Mouse (Mus musculus): Measurements from ENCODE around the gene Srgap2.
"Not testable (repeated sequence)": the region's sequence is repeated elsewhere in the genome, so short reads cannot be mapped to it uniquely, and the experiment has no call there.

The Srgap2 gene

GRCm38 (mm10) chr1:131275577-131275976, 251.6 kb downstream of the Srgap2 start:
- DNase-seq (ENCODE audit: low read depth, low spot score): no peak
- Histone ChIP-seq H3K36me3 (ENCODE audit: control insufficient read depth, insufficient read depth, low read length, poor library complexity, severe bottlenecking) (no peaks in the 10 kb centered on the region), H3K27me3 (ENCODE audit: control insufficient read depth, insufficient read depth, low read length, poor library complexity, severe bottlenecking) (no peaks in the 10 kb centered on the region)

- Histone ChIP-seq H3K36me3 (ENCODE audit: control insufficient read depth, insufficient read depth, low read length, poor library complexity, severe bottlenecking) (no peaks in the 10 kb centered on the region), H3K27me3 (ENCODE audit: control insufficient read depth, insufficient read depth, low read length, poor library complexity, severe bottlenecking) (no peaks in the 10 kb centered on the region)
- DNase-seq (ENCODE audit: low read depth, low spot score): no peak
Observed at GRCm38 (mm10) chr1:131274725-131275539, 252.2 kb downstream of the Srgap2 start.

GRCm38 (mm10) chr1:131269797-131270578, 257.2 kb downstream of the Srgap2 start:
- peak; percentile 81 for DNase-seq (ENCODE audit: low read depth, low spot score)
- no peaks in the 10 kb centered on the region for H3K36me3 ChIP-seq (ENCODE audit: control insufficient read depth, insufficient read depth, low read length, poor library complexity, severe bottlenecking)
- no peaks in the 10 kb centered on the region for H3K27me3 ChIP-seq (ENCODE audit: control insufficient read depth, insufficient read depth, low read length, poor library complexity, severe bottlenecking)

- H3K36me3 ChIP-seq (ENCODE audit: control insufficient read depth, insufficient read depth, low read length, poor library complexity, severe bottlenecking): no peaks in the 10 kb centered on the region
- no peaks in the 10 kb centered on the region for H3K27me3 ChIP-seq (ENCODE audit: control insufficient read depth, insufficient read depth, low read length, poor library complexity, severe bottlenecking)
- no peak for DNase-seq (ENCODE audit: low read depth, low spot score)
Observed at GRCm38 (mm10) chr1:131268776-131269175, 258.4 kb downstream of the Srgap2 start.

GRCm38 (mm10) chr1:131263905-131264304, 263.2 kb downstream of the Srgap2 start:
- DNase-seq (ENCODE audit: low read depth, low spot score): no peak
- Histone ChIP-seq H3K27me3 (ENCODE audit: control insufficient read depth, insufficient read depth, low read length, poor library complexity, severe bottlenecking) (no peaks in the 10 kb centered on the region), H3K36me3 (ENCODE audit: control insufficient read depth, insufficient read depth, low read length, poor library complexity, severe bottlenecking) (no peaks in the 10 kb centered on the region)

- peak; percentile 83 for DNase-seq (ENCODE audit: low read depth, low spot score)
Observed at GRCm38 (mm10) chr1:131260309-131260656, 266.9 kb downstream of the Srgap2 start.

GRCm38 (mm10) chr1:131259632-131260308, 267.4 kb downstream of the Srgap2 start:
- no peaks in the 10 kb centered on the region for H3K36me3 ChIP-seq (ENCODE audit: control insufficient read depth, insufficient read depth, low read length, poor library complexity, severe bottlenecking)
- no peak for DNase-seq (ENCODE audit: low read depth, low spot score)
- H3K27me3 ChIP-seq (ENCODE audit: control insufficient read depth, insufficient read depth, low read length, poor library complexity, severe bottlenecking): no peaks in the 10 kb centered on the region

More at GRCm38 (mm10) chr1:131260309-131260656, 266.9 kb downstream of the Srgap2 start:
- no peaks in the 10 kb centered on the region for H3K27me3 ChIP-seq (ENCODE audit: control insufficient read depth, insufficient read depth, low read length, poor library complexity, severe bottlenecking)
- H3K36me3 ChIP-seq (ENCODE audit: control insufficient read depth, insufficient read depth, low read length, poor library complexity, severe bottlenecking): no peaks in the 10 kb centered on the region

GRCm38 (mm10) chr1:131257288-131257687, 269.9 kb downstream of the Srgap2 start:
- H3K36me3 ChIP-seq (ENCODE audit: control insufficient read depth, insufficient read depth, low read length, poor library complexity, severe bottlenecking): no peaks in the 10 kb centered on the region
- DNase-seq (ENCODE audit: low read depth, low spot score): no peak
- no peaks in the 10 kb centered on the region for H3K27me3 ChIP-seq (ENCODE audit: control insufficient read depth, insufficient read depth, low read length, poor library complexity, severe bottlenecking)

GRCm38 (mm10) chr1:131252516-131253250, 274.5 kb downstream of the Srgap2 start:
- H3K27me3 ChIP-seq (ENCODE audit: control insufficient read depth, insufficient read depth, low read length, poor library complexity, severe bottlenecking); H3K36me3 ChIP-seq (ENCODE audit: control insufficient read depth, insufficient read depth, low read length, poor library complexity, severe bottlenecking); DNase-seq (ENCODE audit: low read depth, low spot score): not testable (repeated sequence)

- no peaks in the 10 kb centered on the region for H3K27me3 ChIP-seq (ENCODE audit: control insufficient read depth, insufficient read depth, low read length, poor library complexity, severe bottlenecking)
- peak; percentile 51 for DNase-seq (ENCODE audit: low read depth, low spot score)
- no peaks in the 10 kb centered on the region for H3K36me3 ChIP-seq (ENCODE audit: control insufficient read depth, insufficient read depth, low read length, poor library complexity, severe bottlenecking)
Observed at GRCm38 (mm10) chr1:131246433-131247395, 280.4 kb downstream of the Srgap2 start.

GRCm38 (mm10) chr1:131245926-131246325, 281.2 kb downstream of the Srgap2 start:
- no peaks in the 10 kb centered on the region for H3K27me3 ChIP-seq (ENCODE audit: control insufficient read depth, insufficient read depth, low read length, poor library complexity, severe bottlenecking)
- H3K36me3 ChIP-seq (ENCODE audit: control insufficient read depth, insufficient read depth, low read length, poor library complexity, severe bottlenecking): no peaks in the 10 kb centered on the region
- peak; percentile 65 for DNase-seq (ENCODE audit: low read depth, low spot score)

- no peaks in the 10 kb centered on the region for H3K36me3 ChIP-seq (ENCODE audit: control insufficient read depth, insufficient read depth, low read length, poor library complexity, severe bottlenecking)
- H3K27me3 ChIP-seq (ENCODE audit: control insufficient read depth, insufficient read depth, low read length, poor library complexity, severe bottlenecking): no peaks in the 10 kb centered on the region
- peak; percentile 68 for DNase-seq (ENCODE audit: low read depth, low spot score)
Observed at GRCm38 (mm10) chr1:131245089-131245856, 281.9 kb downstream of the Srgap2 start, which contains the start of gene Rassf5. Rassf5 (minus strand) TSS chr1:131245258.

- Histone ChIP-seq H3K36me3 (ENCODE audit: control insufficient read depth, insufficient read depth, low read length, poor library complexity, severe bottlenecking) (no peaks in the 10 kb centered on the region), H3K27me3 (ENCODE audit: control insufficient read depth, insufficient read depth, low read length, poor library complexity, severe bottlenecking) (no peaks in the 10 kb centered on the region)
- DNase-seq (ENCODE audit: low read depth, low spot score): peak; percentile 16
Observed at GRCm38 (mm10) chr1:131244536-131245088, 282.5 kb downstream of the Srgap2 start.

Measured in splenic B cell, adult 2 months (primary cell).